Mouse (Mus musculus) retina, postnatal 7 days (tissue): ENCODE measurements around the gene Ndufa13.
"Not testable (repeated sequence)": the region's sequence is repeated elsewhere in the genome, so short reads cannot be mapped to it uniquely, and the experiment has no call there.

Experiments
- DNase-seq: peaks from one replicate; pipeline ENCODE4 v3.0.0-alpha.2; 2012; ENCODE audit warnings: low read depth, low spot score

Ndufa13 gene

DNA sequence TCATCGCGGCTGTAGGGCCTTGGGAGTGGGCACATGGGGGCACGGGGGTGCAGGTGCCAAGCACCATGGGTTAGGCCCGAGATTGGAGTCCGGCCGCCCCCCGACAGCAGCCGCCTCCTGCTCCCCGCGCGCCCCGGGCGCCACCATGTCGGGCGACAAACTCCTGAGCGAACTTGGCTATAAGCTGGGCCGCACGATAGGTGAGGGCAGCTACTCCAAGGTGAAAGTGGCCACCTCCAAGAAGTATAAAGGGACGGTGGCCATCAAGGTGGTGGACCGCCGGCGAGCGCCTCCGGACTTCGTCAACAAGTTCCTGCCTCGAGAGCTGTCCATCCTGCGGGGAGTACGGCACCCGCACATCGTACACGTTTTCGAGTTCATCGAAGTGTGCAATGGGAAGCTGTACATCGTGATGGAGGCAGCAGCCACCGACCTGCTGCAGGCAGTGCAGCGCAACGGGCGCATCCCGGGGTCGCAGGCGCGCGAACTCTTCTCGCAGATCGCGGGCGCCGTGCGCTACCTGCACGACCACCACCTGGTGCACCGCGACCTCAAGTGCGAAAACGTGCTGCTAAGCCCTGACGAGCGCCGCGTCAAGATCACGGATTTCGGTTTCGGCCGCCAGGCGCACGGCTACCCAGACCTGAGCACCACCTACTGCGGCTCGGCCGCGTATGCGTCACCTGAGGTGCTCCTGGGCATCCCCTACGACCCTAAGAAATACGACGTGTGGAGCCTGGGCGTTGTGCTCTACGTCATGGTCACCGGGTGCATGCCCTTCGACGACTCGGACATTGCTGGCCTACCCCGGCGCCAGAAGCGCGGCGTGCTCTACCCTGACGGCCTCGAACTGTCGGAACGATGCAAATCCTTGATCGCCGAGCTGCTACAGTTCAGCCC lies at the start of gene Ndufa13, which contains the start of the genes Tssk6 and Yjefn3:
Ndufa13 (minus strand) TSS at position 396 of the 900 bp plus-strand sequence.
Tssk6 (plus strand) TSS at position 22 of the 900 bp plus-strand sequence.
Yjefn3 (minus strand) TSS at position 550 of the 900 bp plus-strand sequence.
- DNase-seq = no peak

GRCm38 (mm10) chr8:69950300-69950699 lies 47.9 kb upstream of the Ndufa13 start:
- no peak for DNase-seq

DNA sequence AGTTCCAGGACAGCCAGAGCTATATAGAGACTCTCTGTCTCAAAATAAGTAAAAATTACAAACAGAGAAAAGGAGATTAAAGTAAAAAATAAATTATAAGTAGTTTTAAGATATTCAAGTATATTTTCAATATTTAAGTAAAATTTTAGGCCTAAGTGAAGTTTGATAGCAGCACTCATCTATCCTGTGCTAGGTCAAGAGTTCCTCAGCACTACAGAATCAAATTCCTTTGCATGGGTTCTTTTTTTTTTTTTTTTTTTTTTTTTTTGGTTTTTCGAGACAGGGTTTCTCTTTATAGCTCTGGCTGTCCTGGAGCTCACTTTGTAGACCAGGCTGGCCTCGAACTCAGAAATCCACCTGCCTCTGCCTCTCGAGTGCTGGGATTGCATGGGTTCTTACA lies 40.1 kb upstream of the Ndufa13 start:
- DNase-seq = not testable (repeated sequence)

DNA sequence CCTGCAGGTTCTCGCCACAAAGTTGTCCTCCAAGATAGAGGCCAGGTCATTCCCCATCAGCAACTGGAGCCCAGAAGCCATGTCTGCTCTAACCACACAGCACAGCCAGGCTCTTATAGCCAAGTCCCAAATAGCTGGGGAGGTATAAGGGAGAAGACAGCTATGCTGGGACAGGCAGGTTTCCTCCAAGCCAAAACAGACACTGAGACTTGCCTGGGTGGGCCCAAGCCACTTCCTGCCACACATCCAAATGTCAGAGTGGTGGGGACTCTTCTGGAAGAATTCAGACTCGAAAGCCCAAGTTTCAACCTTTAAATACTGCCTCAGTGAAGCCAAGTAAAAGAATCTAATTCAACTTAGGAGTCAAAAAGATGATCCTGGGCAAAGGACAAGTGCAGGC lies 38.0 kb upstream of the Ndufa13 start:
- no peak for DNase-seq

GRCm38 (mm10) chr8:69939633-69940032 lies 37.3 kb upstream of the Ndufa13 start:
- DNase-seq = no peak

DNA sequence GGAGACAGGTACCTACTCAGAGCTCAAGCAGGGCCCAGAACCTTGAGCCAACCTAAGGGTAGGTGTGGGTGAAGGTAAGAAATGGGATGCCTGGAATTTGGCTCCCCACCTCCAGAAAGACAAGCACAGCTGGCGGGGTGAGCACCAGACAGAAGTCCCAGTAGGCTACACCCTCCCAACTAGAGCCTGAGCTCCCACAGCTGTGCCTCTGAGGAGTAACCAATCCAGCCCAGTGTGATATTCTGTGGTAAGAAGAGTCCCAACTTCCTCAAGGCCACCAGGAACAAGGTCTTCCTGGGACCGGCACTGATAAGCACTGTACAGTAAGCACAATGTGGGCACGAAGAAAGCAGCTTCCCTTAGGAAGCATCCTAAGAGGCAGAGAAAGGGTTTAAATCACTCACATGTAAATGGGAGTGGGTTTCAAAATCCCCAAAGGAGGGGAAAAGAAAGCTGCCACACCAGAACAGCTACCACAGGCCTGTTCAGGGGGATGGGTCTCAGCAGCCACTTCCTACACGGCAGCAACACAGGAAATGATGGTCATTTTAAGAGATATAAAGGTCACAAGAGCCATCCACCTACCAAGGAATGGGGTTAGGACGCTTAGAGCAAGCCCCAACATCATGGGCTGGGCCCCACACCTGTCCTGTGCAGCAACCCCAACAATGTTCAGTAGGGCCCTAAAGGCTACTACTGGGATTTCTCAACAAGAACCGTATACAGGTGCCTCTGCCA lies 36.1 kb upstream of the Ndufa13 start:
- no peak for DNase-seq

- DNase-seq = no peak
These were observed 35.1 kb upstream of the Ndufa13 start for GRCm38 (mm10) chr8:69937466-69937865.

DNA sequence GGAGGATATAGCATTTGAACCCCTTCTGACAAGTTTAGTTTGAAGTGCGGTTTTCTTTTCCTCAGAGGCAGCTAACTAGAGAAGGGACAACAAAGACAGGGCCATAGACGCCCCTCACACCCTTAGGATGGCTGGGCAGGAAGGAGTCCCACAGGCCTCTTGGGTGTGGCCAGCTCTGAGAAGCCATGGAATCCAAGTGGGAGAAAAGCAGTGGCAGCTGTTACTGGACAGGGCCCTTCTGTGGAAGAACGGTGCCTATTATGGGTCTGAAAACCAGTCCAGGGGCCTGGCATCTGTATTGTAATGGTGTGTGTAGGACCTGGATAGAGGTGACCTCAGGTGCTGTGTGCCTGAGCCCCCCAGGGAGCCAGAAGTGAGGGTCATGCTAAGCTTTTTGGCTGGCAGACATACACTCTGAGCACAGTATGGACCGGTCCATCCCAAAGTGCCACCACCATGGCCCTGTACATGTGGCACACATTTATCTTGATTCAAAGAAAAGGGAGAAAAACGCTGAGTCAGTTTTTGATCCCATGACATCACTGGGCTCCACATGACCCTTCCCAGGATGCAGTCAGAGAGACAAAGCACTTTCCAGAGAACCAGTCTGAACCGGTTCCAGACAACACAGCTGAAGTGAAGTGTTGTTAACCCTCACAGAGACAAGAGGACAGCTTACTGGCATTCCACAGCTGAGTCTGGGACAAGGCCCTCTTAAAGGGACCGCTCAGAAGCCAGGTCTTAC lies 33.9 kb upstream of the Ndufa13 start:
- DNase-seq = peak; percentile 39

DNA sequence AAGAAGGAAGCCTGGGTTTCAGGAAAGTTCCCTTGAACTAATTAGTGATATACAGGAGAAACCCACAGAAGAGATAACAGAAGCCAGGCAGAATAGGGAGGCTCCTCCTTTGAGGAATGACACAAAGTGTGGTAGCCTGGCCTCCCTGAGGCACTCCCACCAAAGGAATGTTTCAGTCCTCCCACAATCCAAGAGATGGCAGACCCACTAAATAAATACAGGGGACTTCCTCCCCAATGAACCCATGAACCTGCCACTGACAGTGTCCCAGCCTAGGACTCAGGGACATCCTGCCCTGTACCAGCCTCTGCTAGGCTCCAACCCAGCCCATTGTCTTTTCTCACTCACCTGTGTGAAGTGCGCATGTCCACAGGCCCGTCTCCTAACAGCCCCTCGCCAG lies 33.1 kb upstream of the Ndufa13 start:
- no peak for DNase-seq

GRCm38 (mm10) chr8:69934582-69934981 lies 32.2 kb upstream of the Ndufa13 start:
- no peak for DNase-seq

GRCm38 (mm10) chr8:69933811-69934210 lies 31.5 kb upstream of the Ndufa13 start:
- no peak for DNase-seq

GRCm38 (mm10) chr8:69926901-69927300 lies 24.5 kb upstream of the Ndufa13 start:
- DNase-seq = no peak

- no peak for DNase-seq
These were observed 21.6 kb upstream of the Ndufa13 start for GRCm38 (mm10) chr8:69923986-69924385.

DNA sequence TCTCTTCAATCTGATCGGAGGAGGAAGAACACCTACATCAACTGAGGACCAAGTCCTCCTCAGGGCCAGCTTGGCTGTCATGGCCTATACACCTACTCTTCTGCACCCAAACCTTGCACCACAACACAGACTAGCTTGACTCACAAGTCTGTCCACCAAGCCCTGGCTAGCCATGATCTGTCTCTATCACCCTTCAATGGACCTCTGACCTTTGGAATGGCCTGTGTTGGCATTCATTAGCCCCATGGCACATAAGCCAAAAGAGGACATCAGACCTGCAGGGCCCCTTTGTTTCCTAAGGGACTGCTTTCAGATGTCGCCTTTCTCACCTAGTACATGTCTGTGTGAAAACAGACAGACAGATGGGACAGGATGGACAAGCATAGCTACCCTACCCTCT lies 18.8 kb upstream of the Ndufa13 start:
- DNase-seq = no peak

GRCm38 (mm10) chr8:69919876-69920662 lies 17.7 kb upstream of the Ndufa13 start:
- no peak for DNase-seq

GRCm38 (mm10) chr8:69919010-69919409 lies 16.7 kb upstream of the Ndufa13 start:
- peak; percentile 81 for DNase-seq

- DNase-seq = no peak
These were observed 16.1 kb upstream of the Ndufa13 start for GRCm38 (mm10) chr8:69918506-69918905.

- DNase-seq = no peak
These were observed 13.4 kb upstream of the Ndufa13 start for GRCm38 (mm10) chr8:69915748-69916147.

DNA sequence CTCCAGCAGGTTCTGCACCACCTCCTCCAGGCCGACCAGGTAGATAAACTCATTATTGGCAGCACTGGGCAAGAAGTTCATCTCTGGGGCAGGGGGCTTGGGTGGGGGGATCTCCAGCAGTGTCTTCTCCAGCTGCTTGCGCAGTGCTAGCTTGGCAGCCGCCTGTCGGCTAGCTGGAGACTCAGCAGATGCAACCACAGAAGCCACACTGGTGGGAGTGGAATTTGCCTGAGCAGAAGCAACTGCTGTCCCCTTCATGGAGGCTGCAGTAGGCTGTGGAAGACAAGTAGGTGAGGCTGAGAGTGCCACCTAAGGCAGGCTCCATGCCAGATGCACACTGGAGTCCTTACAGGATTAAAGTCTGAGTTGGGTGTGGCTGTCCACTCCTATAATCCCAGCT lies 12.2 kb upstream of the Ndufa13 start:
- DNase-seq = no peak

- no peak for DNase-seq
These were observed 10.2 kb upstream of the Ndufa13 start for GRCm38 (mm10) chr8:69912478-69913074.

GRCm38 (mm10) chr8:69911917-69912316 lies 9.6 kb upstream of the Ndufa13 start:
- DNase-seq = no peak
